Mouse (Mus musculus) frontal cortex, postnatal 36 days (tissue): Measurements from ENCODE around the gene Gm20219.
A peak's percentile ranks its signal among the peaks of the same experiment; 100 is the strongest.
"Not testable (repeated sequence)": the region's sequence is repeated elsewhere in the genome, so short reads cannot be mapped to it uniquely, and the experiment has no call there.

Experiments used
- DNase-seq, 2 experiments: peaks; one replicate each; pipeline ENCODE4 v3.0.0; 2022; ENCODE audit warnings: low spot score in 2 of 2

The Gm20219 gene

GRCm38 (mm10) chr17:56512310-56512709 is 41.9 kb downstream of the Gm20219 start, which contains the start of gene Znrf4:
Gene Znrf4, minus strand, starts transcription at chr17:56512431.
- no peak for DNase-seq

GRCm38 (mm10) chr17:56511707-56512090 is 42.5 kb downstream of the Gm20219 start:
- no peak for DNase-seq

GRCm38 (mm10) chr17:56510970-56511706 is 43.0 kb downstream of the Gm20219 start:
- no peak for DNase-seq

- DNase-seq = no peak
These were observed 43.7 kb downstream of the Gm20219 start for GRCm38 (mm10) chr17:56510473-56510969.

- no peak for DNase-seq
These were observed 44.3 kb downstream of the Gm20219 start for GRCm38 (mm10) chr17:56509707-56510472.

- DNase-seq = no peak
These were observed 45.1 kb downstream of the Gm20219 start for GRCm38 (mm10) chr17:56509021-56509640.

- DNase-seq = peak; percentile 93 to 98
These were observed 46.8 kb downstream of the Gm20219 start for GRCm38 (mm10) chr17:56507161-56508068.

GRCm38 (mm10) chr17:56506417-56507065 is 47.6 kb downstream of the Gm20219 start:
- DNase-seq = no peak

GRCm38 (mm10) chr17:56505401-56505800 is 48.8 kb downstream of the Gm20219 start:
- no peak for DNase-seq

- DNase-seq = peak; percentile 69 to 78
These were observed 51.7 kb downstream of the Gm20219 start for GRCm38 (mm10) chr17:56502526-56502925.

GRCm38 (mm10) chr17:56501635-56502400 is 52.4 kb downstream of the Gm20219 start:
- DNase-seq = not testable (repeated sequence)
